Mouse (Mus musculus) hindbrain, postnatal 0 days (tissue): ENCODE measurements around the gene Ccdc6. TPM values are rescaled to one million over a fixed set of nuclear protein-coding genes. Genes with fewer than 3 reads are reported as not detected.

Experiments used
- ATAC-seq: fragments of 200-750 bp; cut with Nextera tagmentation; 2 replicates; pipeline ENCODE4 v1.8.0; 2017; ENCODE audit warnings: mild to moderate bottlenecking, moderate TSS enrichment, moderate library complexity
- DNase-seq: peaks from one replicate; pipeline ENCODE4 v3.0.0-alpha.2; 2015; ENCODE audit warnings: low spot score
- H3K27ac ChIP-seq: fragments of 300-500 bp; sonication (generic); 2 replicates; pipeline ENCODE4 v1.5.1; 2014; ENCODE audit warnings: mild to moderate bottlenecking
- H3K27me3 ChIP-seq: fragments of 300-500 bp; sonication (generic); 2 replicates; pipeline ENCODE4 v1.6.1; 2014; ENCODE audit warnings: low read length, mixed read lengths; ENCODE audit not compliant: insufficient read depth
- H3K36me3 ChIP-seq: fragments of 300-500 bp; sonication (generic); 2 replicates; pipeline ENCODE4 v1.6.1; 2014; ENCODE audit warnings: low read length, mixed read lengths; ENCODE audit not compliant: insufficient read depth
- H3K4me1 ChIP-seq: fragments of 300-500 bp; sonication (generic); 2 replicates; pipeline ENCODE4 v1.6.1; 2014; ENCODE audit warnings: antibody characterized with exemption, low read length, mixed read lengths; ENCODE audit not compliant: insufficient read depth
- H3K4me2 ChIP-seq: fragments of 300-500 bp; sonication (generic); 2 replicates; pipeline ENCODE4 v1.6.1; 2014; ENCODE audit warnings: low read depth, mild to moderate bottlenecking, low read length, moderate library complexity, mixed read lengths
- H3K4me3 ChIP-seq: fragments of 300-500 bp; sonication (generic); 2 replicates; pipeline ENCODE4 v1.5.1; 2014; ENCODE audit warnings: low read length
- H3K9ac ChIP-seq: fragments of 300-500 bp; sonication (generic); replicated peaks from 2 replicates; pipeline ENCODE4 v1.6.1; 2014; ENCODE audit warnings: mild to moderate bottlenecking, low read length, moderate library complexity, mixed read lengths
- H3K9me3 ChIP-seq: fragments of 300-500 bp; sonication (generic); 2 replicates; pipeline ENCODE4 v1.6.1; 2016; ENCODE audit warnings: low read length, mixed read lengths
- CTCF ChIP-seq: IDR thresholded peaks from 2 replicates; pipeline ENCODE4 v1.5.1; 2016; ENCODE audit warnings: antibody characterized with exemption, control low read depth, low read depth
- WGBS: fragments of 180-500 bp; shearing (Covaris S2); extraction: QIAGEN DNeasy Blood & Tissue Kit; methylation state at CpG from one replicate; pipeline ENCODE4 v1.1.7; 2014; 5-methylcytosine and 5-hydroxymethylcytosine counted together
- polyA plus RNA-seq: library from polyadenylated mRNA; unstranded; fragments of >200 nt; fragmentation: Nextera tagmentation; extraction: Ambion mirVana; gene quantifications from 2 replicates; pipeline ENCODE4 v1.2.1, GENCODE M21; 2015
- total RNA-seq: library from RNA; depleted of rRNA; stranded (reverse); fragments of >200 nt; gene quantifications from 2 replicates; pipeline ENCODE4 v1.2.3, GENCODE M21; 2014

Gene Ccdc6
- total and polyA plus RNA-seq, 2 experiments from 2014 or later, result 22.9 to 29.7 TPM

- H3K27ac ChIP-seq, result no peak overlapping the region
- DNase-seq, result peak; percentile 18
- 81% methylated on average over 5 of the region's 5 CpGs for WGBS
These were observed 38.8 kb downstream of the Ccdc6 start for GRCm38 (mm10) chr10:70135680-70136079.

GRCm38 (mm10) chr10:70137652-70138051 lies 40.7 kb downstream of the Ccdc6 start:
- DNase-seq (peak; percentile 20), ATAC-seq (no peak)
- Histone ChIP-seq H3K27me3 (no peaks in the 10 kb centered on the region), H3K9me3 (no peaks in the 10 kb centered on the region), H3K9ac (no peak overlapping the region), H3K4me2 (no peak overlapping the region), H3K4me3 (no peak overlapping the region), H3K27ac (no peak overlapping the region), H3K4me1 (no peaks in the 10 kb centered on the region), H3K36me3 (peaks cover 2% of the 10 kb centered on the region; the same call in 1 of the 2 replicates)
- 75% methylated on average over 7 of the region's 7 CpGs for WGBS
- peak; percentile 42 for TF ChIP-seq CTCF

More at GRCm38 (mm10) chr10:70135680-70136079, 38.8 kb downstream of the Ccdc6 start:
- ATAC-seq, result no peak
- H3K36me3 ChIP-seq, result no peaks in the 10 kb centered on the region
- H3K27me3 ChIP-seq, result no peaks in the 10 kb centered on the region
- H3K4me1 ChIP-seq, result no peaks in the 10 kb centered on the region
- no peak overlapping the region for H3K4me2 ChIP-seq
- no peaks in the 10 kb centered on the region for H3K9me3 ChIP-seq
- no peak overlapping the region for H3K9ac ChIP-seq
- no peak overlapping the region for H3K4me3 ChIP-seq
- TF ChIP-seq CTCF, result peak; percentile 52

DNA sequence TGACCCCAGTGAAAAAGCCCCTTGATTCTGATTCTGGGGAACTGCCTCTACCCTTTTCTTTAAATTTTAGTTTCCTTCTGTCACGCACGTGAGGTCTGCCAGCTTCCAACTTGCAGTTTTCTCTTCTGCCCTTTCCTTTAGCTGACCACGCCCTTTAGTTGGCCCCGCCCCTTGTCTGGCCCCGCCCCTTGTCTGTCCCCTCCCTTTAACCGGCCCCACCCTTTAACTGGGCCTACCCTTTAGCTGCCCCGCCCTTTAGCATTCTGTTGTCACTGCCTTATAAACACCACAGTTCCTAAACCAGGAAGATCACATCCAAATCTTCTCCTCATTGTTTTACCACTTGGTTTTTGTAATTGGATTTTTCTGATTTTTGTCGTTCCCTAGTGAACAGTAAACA lies 41.2 kb downstream of the Ccdc6 start:
- H3K4me3 ChIP-seq, result no peak overlapping the region
- H3K9me3 ChIP-seq, result no peaks in the 10 kb centered on the region
- no peak overlapping the region for H3K9ac ChIP-seq
- H3K36me3 ChIP-seq, result peaks cover 4% of the 10 kb centered on the region; the same call in 1 of the 2 replicates
- peak overlapping the region; percentile 32; the same call in 1 of the 2 replicates for H3K27ac ChIP-seq
- no peaks in the 10 kb centered on the region for H3K27me3 ChIP-seq
- H3K4me1 ChIP-seq, result no peaks in the 10 kb centered on the region
- 67% methylated on average over 8 of the region's 8 CpGs for WGBS
- DNase-seq (no peak), ATAC-seq (no peak)
- no peak overlapping the region for H3K4me2 ChIP-seq
- TF ChIP-seq CTCF, result no peak

DNA sequence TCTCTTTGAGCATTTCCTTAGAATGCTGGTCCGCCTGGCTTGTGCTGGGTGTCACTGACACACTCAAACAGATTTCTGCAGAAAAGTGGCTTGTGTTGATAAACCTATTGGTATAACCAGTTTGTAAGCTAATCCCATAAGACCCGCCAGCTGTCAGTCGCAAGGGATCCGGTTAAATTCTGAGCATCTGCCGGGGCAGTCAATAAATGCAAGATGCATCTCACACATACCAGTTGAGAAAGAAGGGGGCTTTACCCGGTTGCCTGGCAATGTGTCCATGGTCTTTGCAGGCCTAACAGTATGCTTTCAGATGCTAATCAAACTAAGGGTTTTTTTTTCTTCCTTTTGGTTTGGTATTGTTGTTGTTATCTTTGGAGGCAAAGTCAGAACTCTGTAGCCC lies 42.4 kb downstream of the Ccdc6 start:
- no peak for DNase-seq
- Histone ChIP-seq H3K4me2 (no peak overlapping the region), H3K27ac (no peak overlapping the region), H3K4me3 (no peak overlapping the region), H3K4me1 (no peaks in the 10 kb centered on the region), H3K36me3 (peaks cover 4% of the 10 kb centered on the region; the same call in 1 of the 2 replicates), H3K9me3 (no peaks in the 10 kb centered on the region), H3K9ac (no peak overlapping the region), H3K27me3 (no peaks in the 10 kb centered on the region)
- ATAC-seq, result peak; percentile 10; the same call in 1 of the 2 replicates
- 22% methylated on average over 6 of the region's 6 CpGs for WGBS
- TF ChIP-seq CTCF, result no peak

DNA sequence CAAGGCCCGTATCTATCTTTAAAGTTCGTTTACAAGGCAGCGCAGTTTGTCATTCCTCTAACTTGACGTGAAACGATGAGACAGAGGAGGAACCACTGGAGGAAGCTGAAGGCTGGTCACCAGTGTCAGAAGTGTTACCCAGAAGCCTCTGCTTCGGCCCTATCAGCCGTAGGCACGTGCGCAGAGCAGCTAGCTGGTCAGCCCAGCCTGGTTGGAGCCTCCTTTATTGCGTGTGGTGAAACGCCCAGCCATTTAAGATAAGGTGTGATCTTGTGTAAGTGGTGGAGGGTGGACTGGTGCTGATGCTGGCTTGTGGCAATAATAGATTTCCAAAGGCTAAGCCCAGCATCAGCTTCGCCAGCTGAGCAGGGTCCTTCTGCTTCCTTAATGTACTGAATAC lies 43.5 kb downstream of the Ccdc6 start:
- ATAC-seq, result no peak
- Histone ChIP-seq H3K4me1 (no peaks in the 10 kb centered on the region), H3K9me3 (no peaks in the 10 kb centered on the region), H3K4me2 (no peak overlapping the region), H3K27ac (no peak overlapping the region), H3K4me3 (no peak overlapping the region), H3K36me3 (peaks cover 4% of the 10 kb centered on the region; the same call in 1 of the 2 replicates), H3K9ac (no peak overlapping the region), H3K27me3 (no peaks in the 10 kb centered on the region)
- no peak for TF ChIP-seq CTCF
- 90% methylated on average over 12 of the region's 12 CpGs for WGBS
- no peak for DNase-seq

GRCm38 (mm10) chr10:70142623-70143022 lies 45.7 kb downstream of the Ccdc6 start:
- no peak for TF ChIP-seq CTCF
- 96% methylated on average over 17 of the region's 17 CpGs for WGBS
- DNase-seq, result no peak

DNA sequence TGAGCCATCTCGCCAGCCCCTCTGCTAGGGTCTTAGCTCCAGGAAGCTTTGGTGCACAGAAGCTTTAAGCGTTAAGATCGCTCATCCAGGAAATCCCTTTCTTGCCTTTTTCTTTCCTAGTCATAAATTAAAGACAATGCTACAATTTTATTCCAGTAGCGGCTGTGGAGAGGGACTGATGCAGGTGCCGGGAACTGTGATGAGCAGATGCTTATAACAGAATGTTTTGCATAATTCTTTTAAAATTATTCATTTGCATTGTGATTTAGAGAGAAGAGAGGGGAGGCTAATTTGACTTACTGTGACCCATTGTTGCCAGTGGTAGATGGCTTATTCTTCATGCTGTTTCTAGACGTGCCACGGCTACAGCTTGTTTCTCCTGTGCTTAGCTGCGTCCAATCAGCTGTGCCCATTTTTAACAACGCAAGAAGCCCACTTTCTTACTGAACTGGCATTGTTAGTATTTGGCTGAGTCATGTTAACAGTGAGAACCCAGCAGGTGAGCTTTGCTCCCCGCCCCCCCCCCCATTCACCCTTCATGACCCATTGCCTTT lies 47.2 kb downstream of the Ccdc6 start:
- no peak for DNase-seq
- H3K27ac ChIP-seq, result no peak overlapping the region

More at GRCm38 (mm10) chr10:70142623-70143022, 45.7 kb downstream of the Ccdc6 start:
- no peak for ATAC-seq
- Histone ChIP-seq H3K36me3 (peaks cover 4% of the 10 kb centered on the region; the same call in 1 of the 2 replicates), H3K4me1 (no peaks in the 10 kb centered on the region), H3K9ac (no peak overlapping the region), H3K9me3 (no peaks in the 10 kb centered on the region), H3K27me3 (no peaks in the 10 kb centered on the region), H3K27ac (no peak overlapping the region), H3K4me3 (no peak overlapping the region), H3K4me2 (no peak overlapping the region)

More for the DNA sequence above, 47.2 kb downstream of the Ccdc6 start:
- no peak overlapping the region for H3K4me3 ChIP-seq
- peaks cover 4% of the 10 kb centered on the region; the same call in 1 of the 2 replicates for H3K36me3 ChIP-seq
- H3K9ac ChIP-seq, result no peak overlapping the region
- H3K27me3 ChIP-seq, result no peaks in the 10 kb centered on the region
- H3K9me3 ChIP-seq, result no peaks in the 10 kb centered on the region
- H3K4me1 ChIP-seq, result peaks cover 2% of the 10 kb centered on the region; the same call in 1 of the 2 replicates
- 51% methylated on average over 10 of the region's 10 CpGs for WGBS
- H3K4me2 ChIP-seq, result no peak overlapping the region
- ATAC-seq, result no peak
- no peak for TF ChIP-seq CTCF
